Mouse (Mus musculus) heart, postnatal 4 days (tissue): ENCODE measurements around the gene Ppil6. TPM values are rescaled to one million over a fixed set of nuclear protein-coding genes. Genes with fewer than 3 reads are reported as not detected.
A peak's percentile ranks its signal among the peaks of the same experiment; 100 is the strongest.

Source experiments
- DNase-seq: peaks from one replicate; pipeline ENCODE4 v3.0.0; 2021
- total RNA-seq, 2 experiments: library from RNA; stranded (reverse); gene quantifications; 2 replicates each; pipeline ENCODE4 v1.2.3; 2021

Gene Ppil6
- total RNA-seq, 2 experiments from 2014 or later, result 3.8 to 3.9 TPM

DNA sequence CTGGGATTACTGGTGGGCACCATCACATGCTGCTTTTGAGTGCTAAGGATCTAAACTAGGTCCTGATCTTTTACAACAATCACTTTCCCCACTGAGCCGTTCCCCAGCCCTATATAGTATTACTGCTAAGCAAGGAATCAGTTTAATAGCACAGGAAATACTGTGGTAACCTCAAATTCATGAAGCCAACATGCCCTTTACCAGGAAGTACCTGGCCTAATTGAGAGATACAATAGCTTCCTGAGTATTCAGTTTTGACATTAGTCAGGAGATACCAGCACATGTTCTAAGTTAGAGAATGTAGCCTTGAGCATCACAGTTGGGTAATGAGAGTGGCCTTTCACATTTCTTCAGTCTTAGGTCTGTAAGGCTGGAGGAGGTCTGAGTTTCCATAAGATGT is 46.5 kb downstream of the Ppil6 start:
- no peak for DNase-seq

DNA sequence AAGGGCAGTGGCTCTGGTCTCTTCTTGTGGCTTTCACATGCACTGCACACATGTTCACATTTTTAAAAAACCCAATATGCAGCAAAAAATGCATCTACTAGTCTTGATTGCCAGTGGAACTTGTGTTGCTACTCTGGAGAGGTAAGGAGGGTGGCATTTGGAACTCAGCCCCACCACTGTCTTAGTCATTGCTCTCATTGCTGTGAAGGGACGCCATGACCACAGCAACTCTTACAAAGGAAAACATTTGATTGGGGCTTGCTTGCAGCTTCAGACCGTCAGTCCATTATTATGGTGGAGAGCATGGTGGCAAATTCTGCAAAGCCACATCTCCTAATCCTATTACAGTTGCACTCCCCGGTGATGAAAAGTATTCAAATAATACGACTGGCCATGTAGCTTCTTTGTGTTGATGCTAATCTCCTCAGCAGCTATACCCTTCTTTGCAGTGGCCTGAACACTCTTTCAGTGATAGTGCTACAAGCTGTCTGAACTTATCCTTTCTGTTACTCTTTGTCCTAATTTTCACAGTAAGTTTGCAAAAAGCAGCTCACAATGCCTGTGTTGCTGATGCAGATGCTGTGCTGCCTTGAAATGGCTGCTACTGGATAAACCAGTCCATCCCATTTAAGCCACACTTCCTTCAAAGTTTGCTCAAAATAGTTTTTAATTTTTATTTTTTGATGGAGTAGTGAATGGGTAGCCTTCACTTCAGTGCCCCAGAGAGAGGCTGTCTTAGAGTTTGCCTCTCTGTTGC is 47.2 kb downstream of the Ppil6 start:
- no peak for DNase-seq

DNA sequence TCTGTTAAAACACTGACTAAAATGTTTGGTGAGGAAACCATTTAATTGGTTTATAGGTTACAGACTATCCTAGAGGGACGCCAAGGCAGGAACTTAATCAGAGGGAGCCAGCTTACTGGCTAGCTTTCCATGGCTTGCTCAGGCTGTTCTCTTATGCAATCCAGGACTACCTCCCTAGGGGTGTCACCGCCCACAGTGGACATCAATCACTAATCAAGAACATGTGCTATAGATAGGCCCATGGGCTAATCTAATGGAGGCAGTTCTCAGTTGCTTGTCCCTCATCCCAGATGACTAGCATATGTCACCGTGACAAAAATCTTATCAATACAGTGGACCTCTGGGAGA is 47.7 kb downstream of the Ppil6 start:
- DNase-seq, result no peak

DNA sequence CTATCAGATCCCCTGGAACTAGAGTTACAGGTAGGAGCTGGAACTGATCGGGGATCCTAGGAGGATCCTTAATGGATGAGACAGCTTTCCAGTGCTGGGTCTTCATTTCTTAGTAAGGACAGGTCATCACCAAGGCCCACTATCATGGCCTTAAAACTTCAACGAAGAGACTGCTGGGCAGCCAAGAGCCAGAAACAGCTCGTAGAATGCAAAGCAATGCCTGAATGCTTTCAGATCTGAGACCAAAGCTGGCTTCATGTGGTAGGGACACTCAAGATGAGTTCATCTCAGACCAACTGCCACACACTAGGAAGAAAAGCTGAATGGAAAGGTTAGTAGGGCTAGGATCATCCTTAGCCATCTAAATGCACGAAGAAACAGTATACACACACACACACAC is 48.7 kb downstream of the Ppil6 start:
- DNase-seq, result no peak

DNA sequence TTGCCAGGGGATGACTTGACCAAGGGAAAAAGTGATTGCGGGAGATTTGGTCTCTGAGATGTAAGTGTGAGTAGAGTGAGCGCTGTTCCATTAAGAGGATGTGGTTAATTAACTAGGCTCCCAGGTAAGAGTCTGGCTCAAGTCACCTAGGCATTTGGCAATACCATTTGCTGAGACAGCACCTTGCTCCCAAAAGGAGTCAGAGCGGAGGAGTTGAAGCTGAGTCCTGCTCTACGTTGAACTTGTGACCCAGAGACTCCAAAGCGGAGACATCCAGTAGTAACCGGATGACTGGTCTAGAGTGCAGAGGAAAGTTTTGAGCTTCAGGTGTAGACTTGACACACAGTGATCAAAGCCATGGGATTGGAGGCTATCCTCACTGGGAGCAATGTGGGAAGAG is 51.8 kb downstream of the Ppil6 start:
- DNase-seq, result no peak

DNA sequence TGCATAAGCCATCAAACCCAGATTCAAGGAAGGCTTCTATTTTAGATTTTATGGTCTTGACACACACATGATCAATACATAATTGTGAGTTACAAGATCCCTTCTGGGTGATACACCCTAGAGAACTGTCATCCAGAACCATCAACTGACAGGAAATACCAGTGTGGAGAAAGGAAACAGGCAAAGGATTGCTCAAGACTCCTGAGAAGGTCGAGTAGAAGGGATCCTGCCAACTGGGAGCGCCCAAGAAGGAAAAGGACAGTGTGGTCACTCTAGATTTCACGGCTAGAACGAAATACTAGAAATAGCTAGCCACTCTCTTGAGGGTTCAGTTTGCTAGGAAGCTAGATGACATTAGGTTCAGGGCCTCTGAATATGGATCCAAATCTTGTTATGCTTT is 53.2 kb downstream of the Ppil6 start:
- no peak for DNase-seq

DNA sequence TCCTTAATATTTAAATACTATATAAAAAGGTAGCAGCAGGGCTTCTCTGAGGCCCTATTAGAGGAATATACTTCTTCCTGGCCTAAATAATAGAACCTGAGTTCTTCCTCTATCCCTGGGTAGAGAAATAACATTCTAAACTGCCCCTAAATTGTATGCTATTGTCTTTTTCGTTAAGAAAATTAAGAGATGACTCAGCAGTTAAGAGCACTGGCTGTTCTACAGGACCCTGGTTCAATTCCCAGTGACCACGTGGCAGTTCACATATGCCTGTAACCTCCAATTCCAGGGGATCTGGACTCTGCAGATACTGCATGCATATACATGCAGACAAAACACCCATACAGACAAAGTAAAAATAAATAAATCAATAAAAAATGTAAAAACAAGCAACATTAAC is 53.6 kb downstream of the Ppil6 start:
- DNase-seq, result no peak

DNA sequence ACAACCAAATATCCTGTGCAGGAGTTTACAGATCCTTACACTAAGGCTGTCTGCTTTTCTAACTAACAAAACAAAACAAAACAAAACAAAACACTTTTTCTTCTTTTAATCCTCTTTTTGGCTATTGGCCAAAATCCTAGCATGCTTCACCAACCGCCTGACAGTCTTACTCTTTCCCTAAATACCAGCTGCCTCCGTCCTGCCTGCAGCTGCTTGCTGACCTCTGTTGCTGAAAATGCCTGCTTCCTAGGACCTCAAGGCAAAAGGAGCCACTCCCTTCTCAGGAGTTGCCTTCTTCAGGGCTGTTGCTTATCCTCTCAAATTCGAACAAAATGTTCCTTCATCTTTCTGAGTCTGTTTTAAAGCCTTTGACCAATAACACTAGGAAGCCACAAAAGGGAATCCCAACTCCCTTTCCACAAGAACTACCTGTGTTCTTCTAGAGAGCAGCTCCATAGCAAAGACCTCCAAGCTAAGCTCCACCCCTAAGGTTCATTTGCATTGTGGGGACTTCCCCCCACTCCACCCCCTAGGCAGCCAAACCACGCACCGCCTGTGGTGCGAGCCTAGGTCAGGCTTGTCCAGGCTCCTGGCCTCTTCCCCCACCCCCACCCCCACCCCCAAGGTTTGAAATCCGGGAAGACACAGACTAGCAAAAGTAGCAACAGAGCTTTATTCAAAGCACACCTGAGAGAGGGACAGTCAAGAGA is 54.4 kb downstream of the Ppil6 start:
- no peak for DNase-seq

DNA sequence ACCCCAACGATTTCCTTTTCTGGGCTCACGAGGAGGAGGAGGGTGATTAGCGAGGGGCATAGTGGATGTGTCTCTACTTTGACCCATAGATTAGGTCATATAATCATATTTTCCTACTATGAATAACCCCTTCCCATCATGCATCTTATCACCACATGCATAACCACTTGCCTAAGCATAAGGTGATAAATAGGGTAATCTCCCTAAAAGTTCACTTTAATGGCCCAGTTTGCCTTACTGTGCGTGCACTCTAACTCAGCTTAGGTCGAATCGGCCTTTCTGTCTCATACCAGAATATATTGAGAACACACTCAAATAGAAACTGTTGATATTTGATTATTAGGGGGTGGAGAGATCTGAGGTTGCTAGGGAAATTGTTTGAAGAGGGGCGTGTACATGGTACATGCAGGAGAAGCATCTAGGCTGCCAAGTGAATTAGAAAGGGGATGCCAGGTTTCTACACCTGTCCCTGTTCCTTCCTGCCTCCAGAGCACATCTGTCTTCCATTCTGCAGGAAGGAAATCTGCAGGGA is 55.1 kb downstream of the Ppil6 start:
- DNase-seq, result no peak

DNA sequence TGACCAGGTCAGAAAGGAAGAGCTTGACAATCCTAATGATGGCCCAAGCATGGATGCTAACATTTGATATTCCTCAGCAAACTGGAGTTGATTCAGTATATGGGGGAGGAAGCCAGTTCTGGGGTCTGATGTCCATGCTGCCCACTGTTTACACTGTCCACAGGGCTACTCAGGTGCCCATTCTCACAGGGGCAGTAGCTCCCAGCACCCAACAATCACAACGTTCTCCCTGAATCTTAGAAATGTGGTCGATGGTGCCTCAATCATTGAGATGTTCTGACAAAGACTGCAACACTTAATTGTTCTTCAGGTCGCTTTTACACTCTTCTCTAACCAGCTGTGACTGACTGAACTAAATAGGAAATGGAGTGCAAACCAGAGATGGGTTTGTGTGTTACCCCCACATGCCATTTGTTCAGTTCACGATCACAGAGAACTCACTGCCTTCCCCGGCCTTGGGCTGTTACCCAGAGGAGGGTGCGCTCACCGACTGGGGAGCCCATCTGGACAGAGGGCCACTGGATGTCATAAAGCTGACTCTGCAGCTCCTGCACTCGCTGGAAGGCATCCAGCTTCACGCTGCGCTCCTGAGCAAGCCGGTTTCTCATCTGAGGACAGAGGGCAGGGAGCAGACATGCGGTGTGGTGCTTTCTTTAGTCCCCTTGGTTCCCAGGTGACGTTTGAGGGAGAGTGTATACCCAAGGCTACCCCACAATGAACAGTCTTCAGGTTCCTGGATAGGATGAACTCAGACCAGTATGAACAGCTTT is 56.3 kb downstream of the Ppil6 start:
- DNase-seq, result peak; percentile 16

DNA sequence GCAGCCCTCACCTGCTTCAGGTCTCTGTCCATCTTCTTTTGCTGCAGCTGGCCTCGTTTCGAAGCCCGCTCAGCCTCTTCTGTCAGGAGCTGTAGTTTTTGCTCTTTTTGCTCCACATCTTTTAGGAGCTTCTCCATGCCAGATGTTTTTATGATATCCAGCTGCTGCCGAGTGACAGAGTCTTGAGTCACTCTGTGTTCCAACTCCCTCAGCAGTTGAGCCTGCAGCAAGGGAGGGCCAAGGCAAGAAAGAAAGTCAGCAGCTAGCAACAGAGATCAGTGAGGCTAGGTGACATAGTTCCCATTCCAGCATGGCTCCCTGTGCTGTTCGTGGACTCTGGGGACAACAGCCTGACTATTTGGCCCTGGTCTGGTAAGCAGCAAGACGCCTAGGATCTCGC is 60.5 kb downstream of the Ppil6 start:
- DNase-seq, result no peak

DNA sequence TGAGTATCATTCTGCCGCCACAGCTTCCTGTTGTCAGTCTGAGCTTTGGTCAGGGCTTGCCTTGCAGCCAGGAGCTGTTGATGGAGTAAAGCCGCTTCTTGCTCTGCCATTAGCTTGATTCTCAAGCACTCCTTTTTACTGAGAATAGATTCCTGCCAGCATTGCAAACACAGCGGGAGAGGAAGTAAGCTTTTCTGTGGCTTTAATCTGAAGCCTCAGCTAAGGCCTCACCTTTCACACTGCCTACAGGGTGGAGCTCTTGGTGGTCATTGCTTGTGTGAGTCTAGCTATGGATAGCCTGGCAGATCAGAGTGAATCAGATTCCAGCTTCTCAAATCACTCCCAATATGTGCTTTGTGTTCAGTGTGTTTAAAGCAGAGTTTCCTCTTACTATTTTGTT is 62.1 kb downstream of the Ppil6 start:
- DNase-seq, result no peak

DNA sequence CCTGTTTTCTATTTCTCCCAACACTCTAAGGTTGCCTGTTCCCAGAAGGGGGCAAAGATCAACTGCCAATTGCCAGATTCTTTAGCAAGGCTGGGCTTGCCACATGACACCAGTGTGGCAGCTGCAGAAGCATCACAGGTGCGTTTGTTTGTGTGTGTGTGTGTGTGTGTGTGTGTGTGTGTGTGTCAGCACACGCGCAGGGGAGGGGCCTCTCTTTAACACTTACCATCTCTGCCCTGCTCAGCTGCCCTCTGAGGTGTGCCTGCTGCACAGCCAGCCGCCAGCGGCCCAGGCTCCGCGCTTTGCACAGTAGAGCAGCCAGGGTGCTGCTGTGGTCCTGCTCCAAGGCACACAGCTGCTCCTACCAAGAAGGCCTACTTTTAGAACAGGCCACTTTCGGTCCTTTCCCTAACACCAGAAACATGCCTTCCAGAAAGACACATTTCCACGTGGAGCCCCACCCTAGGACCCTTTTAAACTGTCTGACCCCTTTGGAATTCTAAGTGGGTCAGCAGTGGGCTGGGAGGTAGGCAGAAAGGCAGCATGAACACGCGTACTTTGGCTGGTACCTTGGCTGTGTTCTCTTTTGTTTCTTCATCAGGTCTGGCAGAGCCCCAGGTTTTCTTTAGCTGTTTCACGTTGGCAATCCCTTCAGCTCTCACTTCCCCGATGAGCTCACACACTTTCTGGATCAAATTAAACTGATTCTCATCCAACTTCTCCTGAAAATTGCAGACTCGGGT is 62.8 kb downstream of the Ppil6 start:
- DNase-seq, result peak; percentile 35

DNA sequence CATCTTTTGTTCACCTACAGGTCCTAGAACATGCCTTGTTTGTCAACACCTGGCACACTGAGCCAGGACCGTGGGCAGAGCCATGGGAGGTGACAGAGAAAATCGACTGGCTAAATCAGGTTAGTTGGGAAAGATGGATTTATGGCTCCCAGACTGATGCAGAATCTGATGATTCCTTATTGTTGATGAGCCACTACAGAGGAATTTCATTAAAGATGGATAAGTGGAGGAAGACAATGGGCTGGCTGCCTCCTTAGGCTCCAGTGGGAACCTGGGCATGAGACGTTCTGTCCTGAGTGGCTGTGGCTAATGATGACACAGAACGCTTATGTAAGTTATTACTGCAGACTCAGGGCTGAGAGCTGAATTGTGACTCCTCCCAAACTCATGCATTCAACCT is 63.5 kb downstream of the Ppil6 start:
- no peak for DNase-seq

DNA sequence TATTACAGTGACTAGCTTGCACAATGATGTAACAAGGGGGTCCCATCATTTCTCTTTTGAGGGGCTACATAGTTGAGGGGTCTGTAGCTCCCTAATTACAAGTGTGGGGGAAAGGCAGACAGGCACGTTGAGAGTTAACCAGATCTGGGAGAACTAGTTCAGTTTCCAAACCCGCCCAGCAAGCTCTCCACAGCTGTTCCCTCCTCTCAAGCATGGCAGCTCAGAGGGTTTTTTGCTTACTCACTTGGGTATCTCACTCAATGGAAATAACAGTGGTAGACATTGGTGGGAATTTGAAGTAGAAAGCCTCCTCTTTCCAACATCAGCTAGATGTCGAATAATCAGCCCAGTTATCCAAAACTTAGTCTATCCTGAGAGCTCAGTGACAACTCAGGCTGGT is 64.8 kb downstream of the Ppil6 start:
- no peak for DNase-seq

DNA sequence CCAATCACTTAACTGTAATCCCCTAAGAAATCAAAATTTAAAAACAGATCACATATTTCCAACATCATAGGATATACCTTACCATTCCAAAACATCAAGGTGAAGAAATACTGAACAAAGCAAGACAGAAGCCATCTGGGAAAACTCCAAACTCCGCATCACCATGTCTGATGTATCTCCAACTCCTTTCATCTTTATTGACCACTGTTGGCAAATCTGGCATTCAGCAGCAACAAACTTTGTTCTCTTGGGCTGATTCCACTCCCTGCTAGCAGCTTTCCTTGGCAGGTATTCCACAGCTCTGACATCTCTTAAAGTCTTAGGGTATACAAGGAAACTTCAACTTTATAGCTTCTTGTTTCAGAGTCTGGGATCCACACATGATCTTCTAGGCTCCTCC is 68.2 kb downstream of the Ppil6 start:
- DNase-seq, result no peak

DNA sequence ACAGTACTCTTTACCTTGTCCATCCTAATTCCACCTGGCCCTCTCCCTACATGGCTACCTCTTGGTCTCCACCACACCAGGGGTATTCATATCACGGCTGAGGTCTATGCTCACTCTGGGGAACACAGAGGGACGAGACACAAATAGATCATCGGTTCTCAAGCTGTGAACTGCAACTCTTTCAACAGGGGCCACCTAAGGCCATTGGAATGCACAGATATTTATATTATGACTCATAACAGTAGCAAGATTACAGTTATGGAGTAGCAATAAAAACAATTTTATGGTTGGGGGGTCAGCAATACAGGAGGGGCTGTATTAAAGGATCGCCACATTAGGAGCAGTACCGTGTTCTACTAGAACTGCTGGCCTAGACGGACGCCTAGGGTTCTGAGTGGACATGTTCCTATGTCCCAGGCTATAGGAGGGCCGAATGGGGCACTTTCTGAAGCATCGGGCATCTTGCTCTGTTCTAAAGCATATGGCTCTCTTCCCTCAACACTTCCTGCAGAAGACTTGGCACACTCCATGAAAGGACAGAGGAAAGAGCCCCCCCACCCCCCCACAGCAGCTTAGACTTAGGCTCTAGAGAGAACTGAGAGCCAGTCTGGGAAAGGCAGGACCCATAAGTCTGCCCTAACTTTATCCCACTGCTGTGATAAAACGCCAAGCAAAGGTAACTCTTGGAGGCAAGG is 71.6 kb downstream of the Ppil6 start:
- DNase-seq, result no peak

Other genes starting within 250 kb of the Ppil6 start
- gene Fig4, start 187.2 kb upstream of the Ppil6 start, total RNA-seq, result 10 to 100 TPM; 43.6 to 45.9 TPM
- under 1 TPM in 1 of 2 experiments, not detected in 1; 0.07 TPM for gene Ak9, start 186.5 kb upstream of the Ppil6 start, total RNA-seq
- 10 to 100 TPM; 10.5 to 12.9 TPM for gene Zbtb24, start 40.1 kb upstream of the Ppil6 start, total RNA-seq
- 10 to 100 TPM; 52.4 to 59.4 TPM for gene Mical1, start 14.1 kb upstream of the Ppil6 start, total RNA-seq
- gene Smpd2, start 70 bp upstream of the Ppil6 start, total RNA-seq, result 10 to 100 TPM; 45.4 to 48.7 TPM
- gene Cd164, start 29.0 kb downstream of the Ppil6 start, total RNA-seq, result 100 to 1,000 TPM; 216 to 218 TPM
- under 1 TPM; 0.10 to 0.18 TPM for gene Ccdc162, start 226.2 kb downstream of the Ppil6 start, total RNA-seq